Mouse (Mus musculus) lung, embryonic 14.5 days (tissue): Measurements from ENCODE around the gene Elof1. TPM values are rescaled to one million over a fixed set of nuclear protein-coding genes. Genes with fewer than 3 reads are reported as not detected.
"Not testable (repeated sequence)": the region's sequence is repeated elsewhere in the genome, so short reads cannot be mapped to it uniquely, and the experiment has no call there.

Experiments
- ATAC-seq: fragments of 200-750 bp; cut with Nextera tagmentation; 2 replicates; pipeline ENCODE4 v1.8.0; 2017; ENCODE audit warnings: mild to moderate bottlenecking, moderate TSS enrichment, moderate library complexity; ENCODE audit not compliant: insufficient read depth
- DNase-seq: peaks from one replicate; pipeline ENCODE4 v3.0.0-alpha.2; 2015
- H3K27ac ChIP-seq: fragments of 300-500 bp; sonication (generic); 2 replicates; pipeline ENCODE4 v1.5.1; 2014; ENCODE audit warnings: low read depth, mild to moderate bottlenecking, moderate library complexity
- H3K27me3 ChIP-seq: fragments of 300-500 bp; sonication (generic); 2 replicates; pipeline ENCODE4 v1.6.1; 2014; ENCODE audit warnings: low read length, control low read depth; ENCODE audit not compliant: insufficient read depth
- H3K36me3 ChIP-seq: fragments of 300-500 bp; sonication (generic); 2 replicates; pipeline ENCODE4 v1.6.1; 2014; ENCODE audit warnings: control low read depth; ENCODE audit not compliant: insufficient read depth
- H3K4me1 ChIP-seq: fragments of 300-500 bp; sonication (generic); 2 replicates; pipeline ENCODE4 v1.6.1; 2014; ENCODE audit warnings: antibody characterized with exemption, control low read depth; ENCODE audit not compliant: insufficient read depth
- H3K4me2 ChIP-seq: fragments of 300-500 bp; sonication (generic); 2 replicates; pipeline ENCODE4 v1.6.1; 2014; ENCODE audit warnings: mild to moderate bottlenecking
- H3K4me3 ChIP-seq: fragments of 300-500 bp; sonication (generic); 2 replicates; pipeline ENCODE4 v1.5.1; 2014; ENCODE audit warnings: low read depth, low read length
- H3K9ac ChIP-seq: fragments of 300-500 bp; sonication (generic); 2 replicates; pipeline ENCODE4 v1.6.1; 2014
- H3K9me3 ChIP-seq: fragments of 300-500 bp; sonication (generic); 2 replicates; pipeline ENCODE4 v1.6.1; 2016; ENCODE audit warnings: low read depth, low read length, control low read depth
- CTCF ChIP-seq: IDR thresholded peaks from 2 replicates; pipeline ENCODE4 v1.5.1; 2016; ENCODE audit warnings: antibody characterized with exemption, low read depth
- WGBS: fragments of 180-500 bp; shearing (Covaris S2); extraction: QIAGEN DNeasy Blood & Tissue Kit; methylation state at CpG from one replicate; pipeline ENCODE4 v1.1.7; 2014; 5-methylcytosine and 5-hydroxymethylcytosine counted together
- polyA plus RNA-seq: library from polyadenylated mRNA; unstranded; fragments of >200 nt; fragmentation: Nextera tagmentation; extraction: Ambion mirVana; gene quantifications from 2 replicates; pipeline ENCODE4 v1.2.1, GENCODE M21; 2014

The Elof1 gene
- polyA plus RNA-seq, 1 experiment from 2014 or later = 212 TPM

- 24% methylated on average over 6 of the region's 6 CpGs for WGBS
- no peak overlapping the region for H3K27ac ChIP-seq
Observed at GRCm38 (mm10) chr9:22161299-22161698, 44.3 kb upstream of the Elof1 start.

GRCm38 (mm10) chr9:22157516-22158265 lies 40.7 kb upstream of the Elof1 start:
- 56% methylated on average over 34 of the region's 34 CpGs for WGBS
- TF ChIP-seq CTCF = no peak
- Histone ChIP-seq H3K9ac (peak overlapping the region; percentile 78), H3K36me3 (peaks cover 12% of the 10 kb centered on the region; the same call in 1 of the 2 replicates), H3K4me2 (peak overlapping the region; percentile 76), H3K4me3 (peak overlapping the region; percentile 67), H3K9me3 (no peaks in the 10 kb centered on the region), H3K4me1 (peaks cover 5% of the 10 kb centered on the region; the same call in 1 of the 2 replicates), H3K27me3 (no peaks in the 10 kb centered on the region), H3K27ac (no peak overlapping the region)
- DNase-seq (no peak), ATAC-seq (no peak)

More at GRCm38 (mm10) chr9:22161299-22161698, 44.3 kb upstream of the Elof1 start:
- DNase-seq (no peak), ATAC-seq (no peak)
- Histone ChIP-seq H3K27me3 (no peaks in the 10 kb centered on the region), H3K36me3 (peaks cover 12% of the 10 kb centered on the region; the same call in 1 of the 2 replicates), H3K9me3 (no peaks in the 10 kb centered on the region), H3K4me3 (no peak overlapping the region), H3K4me2 (no peak overlapping the region), H3K9ac (no peak overlapping the region), H3K4me1 (peaks cover 5% of the 10 kb centered on the region; the same call in 1 of the 2 replicates)
- no peak for TF ChIP-seq CTCF

GRCm38 (mm10) chr9:22156497-22157245 lies 39.7 kb upstream of the Elof1 start, which contains the start of gene Pigyl:
Gene Pigyl (plus strand): TSS chr9:22156846.
- peak within 1 kb of the TSS; percentile 76 for H3K4me2 ChIP-seq
- H3K27me3 ChIP-seq = no peaks in the 10 kb centered on the region
- no peaks in the 10 kb centered on the region for H3K9me3 ChIP-seq
- peak within 1 kb of the TSS; percentile 78 for H3K9ac ChIP-seq
- peak within 1 kb of the TSS; percentile 67 for H3K4me3 ChIP-seq
- DNase-seq (peak; percentile 100), ATAC-seq (peak; percentile 98)
- WGBS = under 1% methylated on average over 65 of the region's 65 CpGs
- peak within 1 kb of the TSS; percentile 83 for H3K27ac ChIP-seq
- H3K36me3 ChIP-seq = peaks cover 12% of the 10 kb centered on the region; the same call in 1 of the 2 replicates
- TF ChIP-seq CTCF = peak; percentile 48
- peaks cover 5% of the 10 kb centered on the region; the same call in 1 of the 2 replicates for H3K4me1 ChIP-seq

- Histone ChIP-seq H3K4me1 (peaks cover 5% of the 10 kb centered on the region; the same call in 1 of the 2 replicates), H3K27me3 (no peaks in the 10 kb centered on the region), H3K4me3 (0 out of 2 replicates have a peak overlapping the region, but pooled peaks have one; percentile 67), H3K9me3 (no peaks in the 10 kb centered on the region), H3K4me2 (peak overlapping the region; percentile 76), H3K9ac (no peak overlapping the region), H3K36me3 (peaks cover 12% of the 10 kb centered on the region; the same call in 1 of the 2 replicates), H3K27ac (no peak overlapping the region)
- 17% methylated on average over 10 of the region's 10 CpGs for WGBS
- DNase-seq = peak; percentile 92
- TF ChIP-seq CTCF = peak; percentile 81
- ATAC-seq = peak; percentile 6; the same call in 1 of the 2 replicates
Observed at GRCm38 (mm10) chr9:22155614-22156013, 38.6 kb upstream of the Elof1 start.

- DNase-seq (no peak), ATAC-seq (no peak)
- no peaks in the 10 kb centered on the region for H3K9me3 ChIP-seq
- H3K27ac ChIP-seq = no peak overlapping the region
- WGBS = 87% methylated on average over 3 of the region's 3 CpGs
- H3K36me3 ChIP-seq = peaks cover 10% of the 10 kb centered on the region; the same call in 1 of the 2 replicates
- H3K27me3 ChIP-seq = no peaks in the 10 kb centered on the region
- H3K4me3 ChIP-seq = no peak overlapping the region
- H3K4me2 ChIP-seq = no peak overlapping the region
- TF ChIP-seq CTCF = 0 out of 2 replicates have a peak, but pooled peaks have one; percentile 16
- no peak overlapping the region for H3K9ac ChIP-seq
- peaks cover 5% of the 10 kb centered on the region; the same call in 1 of the 2 replicates for H3K4me1 ChIP-seq
Observed at GRCm38 (mm10) chr9:22153810-22154209, 36.8 kb upstream of the Elof1 start.

- H3K4me3 ChIP-seq = no peak overlapping the region
- H3K27me3 ChIP-seq = no peaks in the 10 kb centered on the region
- no peak overlapping the region for H3K4me2 ChIP-seq
- H3K36me3 ChIP-seq = no peaks in the 10 kb centered on the region
- H3K27ac ChIP-seq = no peak overlapping the region
- 67% methylated on average over 2 of the region's 2 CpGs for WGBS
- H3K9ac ChIP-seq = no peak overlapping the region
- DNase-seq = no peak
- no peaks in the 10 kb centered on the region; the same call in 1 of the 2 replicates for H3K9me3 ChIP-seq
- H3K4me1 ChIP-seq = no peaks in the 10 kb centered on the region
- no peak for TF ChIP-seq CTCF
- ATAC-seq = no peak
Observed at GRCm38 (mm10) chr9:22150946-22151345, 34.0 kb upstream of the Elof1 start.

GRCm38 (mm10) chr9:22150249-22150693 lies 33.3 kb upstream of the Elof1 start:
- H3K27ac ChIP-seq = not testable (repeated sequence)
- WGBS = 82% methylated on average over 7 of the region's 7 CpGs

More at GRCm38 (mm10) chr9:22150249-22150693, 33.3 kb upstream of the Elof1 start:
- DNase-seq, H3K4me2 ChIP-seq, H3K27me3 ChIP-seq, H3K9me3 ChIP-seq, H3K4me1 ChIP-seq, H3K9ac ChIP-seq, H3K4me3 ChIP-seq, ATAC-seq, H3K36me3 ChIP-seq: not testable (repeated sequence)
